Mouse (Mus musculus): ENCODE results near the gene Gm1123.

The Gm1123 gene

DNA sequence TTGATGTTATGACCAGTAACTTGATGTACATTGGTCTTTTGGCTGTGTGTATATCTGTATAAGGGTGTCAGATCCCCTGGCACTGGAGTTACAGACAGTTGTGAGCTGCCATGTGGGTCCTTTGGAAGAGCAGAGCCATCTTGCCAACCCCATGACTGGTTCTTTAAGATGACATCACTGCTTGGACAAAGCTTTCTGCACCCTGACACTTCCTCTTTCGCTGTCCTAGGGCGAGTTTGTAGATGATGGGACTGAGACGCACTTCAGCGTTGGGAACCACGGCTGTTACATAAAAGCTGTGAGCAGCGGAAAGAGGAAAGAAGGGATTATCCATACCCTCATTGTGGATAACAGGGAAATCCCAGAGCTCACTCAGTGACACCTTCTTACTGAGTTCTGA is 34.2 kb downstream of the Gm1123 start:
- DNase-seq (ENCODE audit: low read depth, low spot score) = no peak

DNA sequence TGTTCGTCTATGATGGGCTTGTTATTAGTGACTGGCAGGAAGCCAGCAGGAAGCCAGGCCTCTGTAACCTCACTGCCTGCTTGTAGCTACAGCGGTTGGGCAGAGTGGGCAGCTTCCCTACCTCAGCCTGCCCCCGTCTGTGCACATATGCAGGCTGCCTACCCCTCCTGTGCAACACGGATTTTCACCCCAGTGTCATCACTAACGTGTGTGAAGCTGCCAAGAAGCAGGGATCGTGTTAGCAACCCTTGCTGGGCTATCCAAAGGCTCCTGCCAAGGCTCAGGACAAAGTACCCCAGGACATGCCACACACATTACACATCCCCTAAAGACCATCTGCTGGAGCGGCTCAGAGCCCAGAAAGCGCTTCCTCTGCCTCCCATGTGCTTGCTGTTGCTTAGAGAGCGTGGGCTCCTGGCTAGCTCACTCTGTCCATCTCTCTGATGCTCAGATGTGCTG is 35.6 kb downstream of the Gm1123 start:
- DNase-seq (ENCODE audit: low read depth, low spot score) = no peak

DNA sequence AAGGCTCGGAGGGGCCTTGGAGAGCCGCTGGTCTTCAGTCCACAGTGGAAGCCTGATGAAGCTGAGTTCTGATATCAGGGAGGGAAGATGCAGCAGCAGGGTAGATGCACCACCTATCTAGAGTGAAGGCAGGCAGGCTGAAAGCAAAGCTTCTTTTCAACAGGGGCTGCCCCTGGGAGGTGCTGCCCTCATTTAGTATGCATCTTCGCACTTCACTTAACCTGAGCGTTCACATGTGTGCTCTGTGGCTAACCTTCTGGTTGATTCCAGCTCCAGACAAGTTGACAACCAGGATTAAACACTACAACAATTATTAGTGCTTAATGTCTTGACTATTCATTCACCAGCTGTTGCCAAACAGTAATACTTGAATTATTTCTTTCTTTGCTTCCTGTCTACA is 41.4 kb downstream of the Gm1123 start:
- no peak for DNase-seq (ENCODE audit: low read depth, low spot score)

GRCm38 (mm10) chr9:98987131-98987530 is 48.4 kb downstream of the Gm1123 start:
- peak; percentile 72 for DNase-seq (ENCODE audit: low read depth, low spot score)

- peak; percentile 52 for DNase-seq (ENCODE audit: low read depth, low spot score)
Measured at GRCm38 (mm10) chr9:98986476-98987096, 48.9 kb downstream of the Gm1123 start.

GRCm38 (mm10) chr9:98985800-98986475 is 49.6 kb downstream of the Gm1123 start, which contains the start of gene Faim:
Faim (plus strand) TSS chr9:98986373.
- peak; percentile 100 for DNase-seq (ENCODE audit: low read depth, low spot score)

DNA sequence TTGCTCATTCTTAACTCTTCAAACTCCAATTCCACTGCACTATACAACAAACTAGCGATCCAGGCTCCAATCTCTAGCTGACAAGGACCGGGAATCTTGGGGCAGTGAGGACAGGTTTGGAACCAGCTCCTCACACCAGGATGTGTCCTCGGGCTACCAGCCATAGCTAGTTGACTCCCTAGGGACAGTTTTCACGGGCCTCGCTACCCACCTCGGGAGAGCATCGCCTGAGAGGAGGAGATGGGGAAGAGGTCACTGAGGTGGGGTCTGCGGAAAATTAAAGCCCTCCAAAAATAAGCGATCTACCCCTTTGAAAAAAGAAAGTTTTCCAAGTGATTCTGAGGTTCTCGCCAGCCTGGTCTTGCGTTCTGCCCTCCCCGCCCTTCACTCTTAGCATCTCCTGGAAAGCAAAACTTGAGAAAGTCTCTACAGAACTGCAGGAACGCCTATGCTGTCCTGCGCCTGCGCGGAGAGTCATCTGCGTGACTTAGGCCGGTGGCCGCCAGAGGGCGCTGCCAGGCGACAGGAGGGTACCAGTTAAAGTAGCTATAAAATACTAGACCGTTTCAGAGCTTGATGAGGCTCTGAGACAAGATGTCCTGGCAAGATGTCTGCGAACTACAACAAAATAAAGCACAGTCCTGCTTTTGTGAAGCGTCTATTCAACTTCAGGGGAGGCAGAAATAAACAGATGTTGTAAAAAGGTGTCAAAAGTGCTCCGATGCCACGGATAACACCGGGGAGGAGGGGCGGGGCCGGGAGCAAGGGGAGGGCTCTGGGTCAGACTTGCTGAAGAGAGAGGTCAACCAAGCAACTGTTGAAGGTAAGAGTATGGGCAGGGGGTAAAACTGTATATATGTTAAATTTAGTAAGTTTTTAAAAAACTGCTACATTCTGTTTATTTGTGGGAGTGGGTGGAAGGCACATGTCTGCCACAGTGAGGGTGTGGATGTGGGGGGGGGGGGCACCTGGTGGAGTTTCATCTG is 55.8 kb downstream of the Gm1123 start:
- DNase-seq (ENCODE audit: low read depth, low spot score) = peak; percentile 97

- DNase-seq (ENCODE audit: low read depth, low spot score) = peak; percentile 41
Measured at GRCm38 (mm10) chr9:98976520-98976919, 59.0 kb downstream of the Gm1123 start.

- DNase-seq (ENCODE audit: low read depth, low spot score) = no peak
Measured at GRCm38 (mm10) chr9:98976081-98976480, 59.4 kb downstream of the Gm1123 start.

DNA sequence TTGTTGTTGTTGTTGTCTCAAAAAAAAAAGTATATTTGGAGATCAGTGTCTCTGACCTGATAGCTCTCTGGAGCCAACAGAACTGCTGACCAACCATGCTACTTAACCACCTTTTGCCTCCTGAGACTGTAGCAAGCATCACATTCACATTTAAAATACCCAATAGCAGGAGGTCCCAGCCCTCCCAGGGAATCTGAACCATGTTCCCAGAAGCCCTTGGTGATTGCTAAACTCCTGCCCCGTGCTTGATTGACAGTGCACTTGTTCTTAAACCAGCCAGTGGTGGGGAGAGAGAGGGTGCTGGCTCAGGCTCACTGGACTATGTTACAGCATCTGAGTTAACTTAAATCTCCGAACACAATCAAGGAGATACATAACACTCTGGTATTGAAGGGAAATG is 60.6 kb downstream of the Gm1123 start:
- no peak for DNase-seq (ENCODE audit: low read depth, low spot score)

GRCm38 (mm10) chr9:98973561-98973960 is 62.0 kb downstream of the Gm1123 start:
- DNase-seq (ENCODE audit: low read depth, low spot score) = no peak

- DNase-seq (ENCODE audit: low read depth, low spot score) = peak; percentile 17
Measured at GRCm38 (mm10) chr9:98973101-98973521, 62.4 kb downstream of the Gm1123 start.

GRCm38 (mm10) chr9:98965084-98965483 is 70.4 kb downstream of the Gm1123 start:
- peak; percentile 50 for DNase-seq (ENCODE audit: low read depth, low spot score)

- no peak for DNase-seq (ENCODE audit: low read depth, low spot score)
Measured at GRCm38 (mm10) chr9:98963661-98964060, 71.9 kb downstream of the Gm1123 start.

DNA sequence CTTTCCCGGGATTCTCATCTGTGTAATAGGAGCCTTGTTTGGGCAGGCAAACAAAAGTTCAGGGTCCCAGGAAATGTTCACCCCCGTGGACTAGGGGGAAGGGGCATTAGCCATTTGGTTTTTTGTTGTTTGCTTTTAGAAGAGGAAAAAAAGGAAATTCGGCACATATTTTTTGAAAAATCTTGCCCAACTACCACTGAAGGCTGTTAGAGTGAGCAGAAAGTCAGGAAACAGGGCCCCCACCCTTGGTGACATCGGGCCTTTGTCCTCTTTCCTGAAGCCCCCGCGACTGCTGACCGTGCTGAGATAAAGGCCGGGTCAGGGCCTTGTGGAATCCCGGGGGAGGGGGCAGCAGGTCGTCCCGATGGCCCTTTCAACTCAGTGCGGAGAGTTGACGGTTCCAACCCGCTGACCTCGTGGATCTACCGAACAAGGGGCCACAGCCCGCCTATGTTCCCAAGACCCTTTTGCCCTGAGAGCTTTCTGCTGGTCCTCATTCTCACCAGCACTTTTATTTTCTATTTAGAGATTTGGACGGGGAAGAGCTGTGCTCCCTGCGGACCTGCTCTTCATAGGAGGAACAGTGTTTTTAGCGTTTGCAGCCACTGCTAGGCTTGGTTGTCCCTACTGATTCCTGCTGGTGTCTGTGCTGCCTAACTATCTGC is 72.9 kb downstream of the Gm1123 start:
- no peak for DNase-seq (ENCODE audit: low read depth, low spot score)

GRCm38 (mm10) chr9:98961591-98962477 is 73.7 kb downstream of the Gm1123 start:
- DNase-seq (ENCODE audit: low read depth, low spot score) = no peak

GRCm38 (mm10) chr9:98960348-98960747 is 75.2 kb downstream of the Gm1123 start:
- peak; percentile 30 for DNase-seq (ENCODE audit: low read depth, low spot score)

- no peak for DNase-seq (ENCODE audit: low read depth, low spot score)
Measured at GRCm38 (mm10) chr9:98959851-98960250, 75.7 kb downstream of the Gm1123 start.

DNA sequence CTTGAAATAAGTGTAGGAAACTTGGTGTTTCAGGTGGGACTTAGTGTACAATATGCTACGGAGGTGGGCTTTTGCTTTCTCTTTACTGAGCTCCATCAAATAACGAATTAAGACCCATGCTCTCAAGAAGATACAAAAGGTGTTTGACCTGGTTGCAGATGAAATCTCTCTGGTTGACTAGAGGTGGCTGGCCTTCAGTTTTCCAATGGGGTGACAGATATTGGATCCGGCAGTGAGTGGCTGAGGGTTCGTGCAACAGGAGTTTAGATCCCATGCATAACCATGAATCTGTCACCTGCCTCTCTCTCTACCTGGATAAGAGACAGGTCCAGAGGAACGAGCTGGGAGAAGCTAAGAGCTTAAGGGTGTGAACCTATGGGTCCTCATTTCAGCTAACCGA is 76.9 kb downstream of the Gm1123 start:
- DNase-seq (ENCODE audit: low read depth, low spot score) = no peak

DNA sequence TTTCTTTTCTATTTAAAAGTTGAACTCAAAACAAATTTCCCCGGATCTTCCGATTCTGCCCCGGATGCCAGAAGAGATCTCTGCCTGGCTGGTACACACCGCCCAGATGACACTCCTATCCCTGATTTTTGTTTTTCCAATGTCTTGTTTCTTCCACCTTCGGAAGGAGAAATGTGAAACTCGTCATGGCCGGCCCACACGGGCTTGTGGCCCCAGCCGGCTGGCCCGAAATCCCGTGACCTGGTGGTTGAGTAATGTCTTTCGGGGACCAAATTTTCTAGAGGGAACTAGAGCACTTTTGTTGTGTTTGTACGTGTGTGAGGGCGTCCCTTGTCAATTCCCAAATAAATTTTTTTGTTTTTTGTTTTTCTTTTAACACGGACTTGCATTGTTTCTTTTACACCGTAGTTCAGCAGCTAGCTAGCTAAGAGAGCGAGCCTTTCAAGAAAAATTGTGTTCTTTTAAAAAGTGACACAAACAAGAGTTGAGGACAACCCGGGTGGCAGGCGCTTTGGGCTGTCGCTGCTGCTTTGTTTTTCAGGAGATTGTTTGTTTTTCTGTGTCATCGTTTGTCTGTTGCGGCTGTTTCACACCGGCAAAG is 77.7 kb downstream of the Gm1123 start:
- peak; percentile 12 for DNase-seq (ENCODE audit: low read depth, low spot score)

All from CD4-positive, CD25-positive, alpha-beta regulatory T cell, adult 2 months (primary cell).